Mouse (Mus musculus) embryonic fibroblast, embryonic 13.5 days (primary cell): ENCODE data around the gene Rgs19.

ENCODE experiments used
- CTCF ChIP-seq: IDR thresholded peaks from 2 replicates; pipeline ENCODE4 v1.5.1; 2011; ENCODE audit warnings: mild to moderate bottlenecking, control low read depth, low read length, moderate library complexity, borderline replicate concordance; ENCODE audit not compliant: insufficient read depth
- POLR2A ChIP-seq: IDR thresholded peaks from 2 replicates; pipeline ENCODE4 v1.6.1; 2011; ENCODE audit warnings: low read depth, mild to moderate bottlenecking, control low read depth, low read length, moderate library complexity

DNA sequence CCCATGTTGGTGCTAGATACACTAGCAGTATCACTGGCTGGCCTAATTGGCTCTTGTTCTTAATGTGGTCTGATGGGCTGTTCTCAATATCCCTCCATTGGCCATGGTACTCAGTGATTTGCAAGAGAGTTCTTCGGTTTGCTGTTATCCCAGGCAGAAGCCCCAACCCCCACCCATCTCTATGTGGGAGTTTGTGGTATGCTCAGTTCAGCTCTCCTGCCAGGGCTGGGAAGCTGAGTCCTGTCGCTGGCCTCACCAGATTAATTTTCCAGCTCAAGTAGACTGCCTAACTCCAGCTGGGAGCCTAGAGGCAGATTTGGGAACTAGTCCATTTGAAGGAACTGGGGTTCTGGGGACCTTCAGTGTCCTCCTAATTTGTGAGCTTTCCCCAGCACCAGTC, 36.3 kb downstream of the Rgs19 start:
- TF ChIP-seq POLR2A (no peak), CTCF (no peak)
